Mouse (Mus musculus): ENCODE data around the gene B230307C23Rik. TPM values are rescaled to one million over a fixed set of nuclear protein-coding genes. Genes with fewer than 3 reads are reported as not detected.

B230307C23Rik gene
- polyA plus RNA-seq, 2 experiments = 13.5 to 32.9 TPM

Other genes starting within 250 kb of the B230307C23Rik start
- 7.6 and 8.3 TPM in 2 replicates for gene Ripk4, start 233.5 kb upstream of the B230307C23Rik start, polyA plus RNA-seq (2012; rRNA removed)
- 17.2 and 20.3 TPM in 2 replicates for gene Ripk4, start 233.5 kb upstream of the B230307C23Rik start, polyA plus RNA-seq (2014; fragmentation: Nextera tagmentation; extraction: Ambion mirVana)
- 19.5 and 19.6 TPM in 2 replicates for gene Prdm15, start 145.5 kb upstream of the B230307C23Rik start, polyA plus RNA-seq (2012; rRNA removed)
- gene Prdm15, start 145.5 kb upstream of the B230307C23Rik start, polyA plus RNA-seq (2014; fragmentation: Nextera tagmentation; extraction: Ambion mirVana) = 9.7 and 10.6 TPM in 2 replicates
- gene C2cd2, start 34.7 kb upstream of the B230307C23Rik start, polyA plus RNA-seq (2012; rRNA removed) = 12.0 and 14.2 TPM in 2 replicates
- 21.7 and 22.2 TPM in 2 replicates for gene C2cd2, start 34.7 kb upstream of the B230307C23Rik start, polyA plus RNA-seq (2014; fragmentation: Nextera tagmentation; extraction: Ambion mirVana)
- 17.3 and 20.0 TPM in 2 replicates for gene Zbtb21, start 34.7 kb upstream of the B230307C23Rik start, polyA plus RNA-seq (2012; rRNA removed)
- gene Zbtb21, start 34.7 kb upstream of the B230307C23Rik start, polyA plus RNA-seq (2014; fragmentation: Nextera tagmentation; extraction: Ambion mirVana) = 11.9 and 14.5 TPM in 2 replicates
- 6.5 and 10.3 TPM in 2 replicates for gene A630089N07Rik, start 85.1 kb downstream of the B230307C23Rik start, polyA plus RNA-seq (2012; rRNA removed)
- 15.9 and 21.0 TPM in 2 replicates for gene A630089N07Rik, start 85.1 kb downstream of the B230307C23Rik start, polyA plus RNA-seq (2014; fragmentation: Nextera tagmentation; extraction: Ambion mirVana)

Data from limb, embryonic 14.5 days (tissue).